Mouse (Mus musculus): ENCODE measurements around the gene Zfand6.
A peak's percentile ranks its signal among the peaks of the same experiment; 100 is the strongest.

The Zfand6 gene

GRCm38 (mm10) chr7:84594087-84594916 lies 95.5 kb downstream of the Zfand6 start:
- peak; percentile 47 for DNase-seq (ENCODE audit: extremely low read depth, low read depth)

- no peak for DNase-seq (ENCODE audit: extremely low read depth, low read depth)
Measured at GRCm38 (mm10) chr7:84591347-84591746, 98.4 kb downstream of the Zfand6 start.

GRCm38 (mm10) chr7:84590622-84591021 lies 99.1 kb downstream of the Zfand6 start:
- DNase-seq (ENCODE audit: extremely low read depth, low read depth), result no peak

GRCm38 (mm10) chr7:84587101-84587783 lies 102.5 kb downstream of the Zfand6 start:
- DNase-seq (ENCODE audit: extremely low read depth, low read depth), result no peak

- DNase-seq (ENCODE audit: extremely low read depth, low read depth), result no peak
Measured at GRCm38 (mm10) chr7:84586360-84587100, 103.2 kb downstream of the Zfand6 start.

- DNase-seq (ENCODE audit: extremely low read depth, low read depth), result no peak
Measured at GRCm38 (mm10) chr7:84585086-84585485, 104.7 kb downstream of the Zfand6 start.

- no peak for DNase-seq (ENCODE audit: extremely low read depth, low read depth)
Measured at GRCm38 (mm10) chr7:84579769-84580168, 110.0 kb downstream of the Zfand6 start.

- no peak for DNase-seq (ENCODE audit: extremely low read depth, low read depth)
Measured at GRCm38 (mm10) chr7:84578841-84579240, 110.9 kb downstream of the Zfand6 start.

- DNase-seq (ENCODE audit: extremely low read depth, low read depth), result no peak
Measured at GRCm38 (mm10) chr7:84577034-84577433, 112.7 kb downstream of the Zfand6 start.

GRCm38 (mm10) chr7:84566200-84566599 lies 123.6 kb downstream of the Zfand6 start:
- DNase-seq (ENCODE audit: extremely low read depth, low read depth), result no peak

GRCm38 (mm10) chr7:84564236-84564635 lies 125.5 kb downstream of the Zfand6 start:
- no peak for DNase-seq (ENCODE audit: extremely low read depth, low read depth)

Measured in MEL-GATA-1-ER (cell line).